Mouse (Mus musculus) midbrain, embryonic 16.5 days (tissue): ENCODE measurements around the gene Cnnm1. TPM values are rescaled to one million over a fixed set of nuclear protein-coding genes. Genes with fewer than 3 reads are reported as not detected.
"Not testable (repeated sequence)": the region's sequence is repeated elsewhere in the genome, so short reads cannot be mapped to it uniquely, and the experiment has no call there.

ENCODE experiments used
- ATAC-seq: fragments of 200-750 bp; cut with Nextera tagmentation; 2 replicates; pipeline ENCODE4 v1.8.0; 2017; ENCODE audit warnings: moderate TSS enrichment
- H3K27ac ChIP-seq: fragments of 300-500 bp; sonication (generic); 2 replicates; pipeline ENCODE4 v1.5.1; 2014; ENCODE audit warnings: mild to moderate bottlenecking, low read length, mixed read lengths
- H3K27me3 ChIP-seq: fragments of 300-500 bp; sonication (generic); 2 replicates; pipeline ENCODE4 v1.6.1; 2014; ENCODE audit warnings: low read depth, low read length, mixed read lengths; ENCODE audit not compliant: control insufficient read depth, insufficient read depth
- H3K36me3 ChIP-seq: fragments of 300-500 bp; sonication (generic); 2 replicates; pipeline ENCODE4 v1.6.1; 2014; ENCODE audit warnings: mild to moderate bottlenecking, low read length, moderate library complexity, mixed read lengths; ENCODE audit not compliant: control insufficient read depth, insufficient read depth
- H3K4me1 ChIP-seq: fragments of 300-500 bp; sonication (generic); 2 replicates; pipeline ENCODE4 v1.6.1; 2014; ENCODE audit warnings: mild to moderate bottlenecking, low read length, mixed read lengths; ENCODE audit not compliant: control insufficient read depth, insufficient read depth
- H3K4me2 ChIP-seq: fragments of 300-500 bp; sonication (generic); 2 replicates; pipeline ENCODE4 v1.6.1; 2014; ENCODE audit warnings: mild to moderate bottlenecking, low read length, mixed read lengths
- H3K4me3 ChIP-seq: fragments of 300-500 bp; sonication (generic); 2 replicates; pipeline ENCODE4 v1.5.1; 2014; ENCODE audit warnings: low read depth, mild to moderate bottlenecking, low read length, moderate library complexity, mixed read lengths
- H3K9ac ChIP-seq: fragments of 300-500 bp; sonication (generic); 2 replicates; pipeline ENCODE4 v1.6.1; 2014; ENCODE audit warnings: low read depth, low read length, mixed read lengths
- H3K9me3 ChIP-seq: fragments of 300-500 bp; sonication (generic); replicated peaks from 2 replicates; pipeline ENCODE4 v1.6.1; 2014; ENCODE audit warnings: mild to moderate bottlenecking, low read length, mixed read lengths; ENCODE audit not compliant: control insufficient read depth, poor library complexity, severe bottlenecking
- WGBS: fragments of 180-500 bp; shearing (Covaris S2); extraction: QIAGEN DNeasy Blood & Tissue Kit; methylation state at CpG from one replicate; pipeline ENCODE4 v1.1.7; 2014; 5-methylcytosine and 5-hydroxymethylcytosine counted together
- polyA plus RNA-seq: library from polyadenylated mRNA; unstranded; fragments of >200 nt; fragmentation: Nextera tagmentation; extraction: Ambion mirVana; gene quantifications from 2 replicates; pipeline ENCODE4 v1.2.1, GENCODE M21; 2015

Cnnm1 gene
- polyA plus RNA-seq, 1 experiment from 2014 or later, result 2.7 TPM

- Histone ChIP-seq H3K9ac (no peak overlapping the region), H3K36me3 (peaks cover 3% of the 10 kb centered on the region; the same call in 1 of the 2 replicates), H3K27me3 (no peaks in the 10 kb centered on the region), H3K4me2 (no peak overlapping the region), H3K4me3 (no peak overlapping the region), H3K9me3 (no peaks in the 10 kb centered on the region), H3K27ac (no peak overlapping the region), H3K4me1 (no peaks in the 10 kb centered on the region)
- ATAC-seq, result no peak
- 87% methylated on average over 7 of the region's 7 CpGs for WGBS
These were observed 32.5 kb downstream of the Cnnm1 start for GRCm38 (mm10) chr19:43472781-43473180.

- H3K36me3 ChIP-seq, result no peaks in the 10 kb centered on the region
- H3K4me3 ChIP-seq, result no peak overlapping the region
- no peak overlapping the region for H3K27ac ChIP-seq
- WGBS, result 53% methylated on average over 2 of the region's 2 CpGs
- H3K9ac ChIP-seq, result no peak overlapping the region
- H3K27me3 ChIP-seq, result no peaks in the 10 kb centered on the region
- no peaks in the 10 kb centered on the region for H3K9me3 ChIP-seq
- no peak for ATAC-seq
- no peak overlapping the region for H3K4me2 ChIP-seq
- no peaks in the 10 kb centered on the region for H3K4me1 ChIP-seq
These were observed 35.4 kb downstream of the Cnnm1 start for GRCm38 (mm10) chr19:43475642-43476041.

- Histone ChIP-seq H3K27ac (no peak overlapping the region), H3K27me3 (no peaks in the 10 kb centered on the region), H3K4me2 (no peak overlapping the region), H3K9me3 (no peaks in the 10 kb centered on the region), H3K4me1 (no peaks in the 10 kb centered on the region), H3K9ac (no peak overlapping the region), H3K4me3 (no peak overlapping the region), H3K36me3 (no peaks in the 10 kb centered on the region)
- no peak for ATAC-seq
- 78% methylated on average over 7 of the region's 7 CpGs for WGBS
These were observed 35.8 kb downstream of the Cnnm1 start for GRCm38 (mm10) chr19:43476063-43476462.

GRCm38 (mm10) chr19:43477436-43477835 is 37.2 kb downstream of the Cnnm1 start:
- H3K4me2 ChIP-seq, result no peak overlapping the region
- H3K9me3 ChIP-seq, result no peaks in the 10 kb centered on the region
- ATAC-seq, result no peak
- no peak overlapping the region for H3K27ac ChIP-seq
- H3K4me1 ChIP-seq, result no peaks in the 10 kb centered on the region
- WGBS, result 93% methylated on average over 5 of the region's 5 CpGs
- no peaks in the 10 kb centered on the region for H3K36me3 ChIP-seq
- no peak overlapping the region for H3K4me3 ChIP-seq
- no peaks in the 10 kb centered on the region for H3K27me3 ChIP-seq
- no peak overlapping the region for H3K9ac ChIP-seq

- no peak overlapping the region for H3K9ac ChIP-seq
- no peaks in the 10 kb centered on the region for H3K36me3 ChIP-seq
- H3K4me2 ChIP-seq, result no peak overlapping the region
- WGBS, result 19% methylated on average over 5 of the region's 5 CpGs
- no peaks in the 10 kb centered on the region for H3K4me1 ChIP-seq
- H3K27ac ChIP-seq, result no peak overlapping the region
- no peaks in the 10 kb centered on the region for H3K27me3 ChIP-seq
- no peak overlapping the region for H3K4me3 ChIP-seq
- H3K9me3 ChIP-seq, result no peaks in the 10 kb centered on the region
- ATAC-seq, result no peak
These were observed 38.7 kb downstream of the Cnnm1 start for GRCm38 (mm10) chr19:43478891-43479290.

GRCm38 (mm10) chr19:43479431-43479830 is 39.2 kb downstream of the Cnnm1 start:
- no peaks in the 10 kb centered on the region for H3K4me1 ChIP-seq
- no peaks in the 10 kb centered on the region for H3K27me3 ChIP-seq
- H3K9ac ChIP-seq, result no peak overlapping the region
- no peak overlapping the region for H3K4me2 ChIP-seq
- no peak overlapping the region for H3K27ac ChIP-seq
- 89% methylated on average over 5 of the region's 5 CpGs for WGBS
- no peaks in the 10 kb centered on the region for H3K9me3 ChIP-seq
- H3K36me3 ChIP-seq, result no peaks in the 10 kb centered on the region
- H3K4me3 ChIP-seq, result no peak overlapping the region
- ATAC-seq, result no peak

- H3K4me2 ChIP-seq, result no peak overlapping the region
- H3K9ac ChIP-seq, result no peak overlapping the region
- H3K27me3 ChIP-seq, result no peaks in the 10 kb centered on the region
- H3K27ac ChIP-seq, result no peak overlapping the region
- no peaks in the 10 kb centered on the region for H3K36me3 ChIP-seq
- 63% methylated on average over 9 of the region's 9 CpGs for WGBS
- H3K4me3 ChIP-seq, result no peak overlapping the region
- no peaks in the 10 kb centered on the region for H3K4me1 ChIP-seq
- no peak for ATAC-seq
- H3K9me3 ChIP-seq, result no peaks in the 10 kb centered on the region
These were observed 40.3 kb downstream of the Cnnm1 start for GRCm38 (mm10) chr19:43480512-43480911.

- no peaks in the 10 kb centered on the region for H3K4me1 ChIP-seq
- 40% methylated on average over 3 of the region's 3 CpGs for WGBS
- no peaks in the 10 kb centered on the region for H3K27me3 ChIP-seq
- H3K4me2 ChIP-seq, result no peak overlapping the region
- H3K9ac ChIP-seq, result no peak overlapping the region
- no peak overlapping the region for H3K4me3 ChIP-seq
- no peak for ATAC-seq
- no peak overlapping the region for H3K27ac ChIP-seq
- no peaks in the 10 kb centered on the region for H3K36me3 ChIP-seq
- no peaks in the 10 kb centered on the region for H3K9me3 ChIP-seq
These were observed 47.2 kb downstream of the Cnnm1 start for GRCm38 (mm10) chr19:43487429-43487828.

- WGBS, result 64% methylated on average over 1 of the region's 1 CpGs
- H3K27ac ChIP-seq, H3K27me3 ChIP-seq, H3K9ac ChIP-seq, H3K36me3 ChIP-seq, H3K9me3 ChIP-seq, H3K4me3 ChIP-seq, ATAC-seq, H3K4me2 ChIP-seq, H3K4me1 ChIP-seq: not testable (repeated sequence)
These were observed 53.1 kb downstream of the Cnnm1 start for GRCm38 (mm10) chr19:43493316-43493715.

- ATAC-seq, result no peak
- no peaks in the 10 kb centered on the region for H3K9me3 ChIP-seq
- no peak overlapping the region for H3K9ac ChIP-seq
- no peak overlapping the region for H3K4me3 ChIP-seq
- H3K4me1 ChIP-seq, result no peaks in the 10 kb centered on the region
- H3K36me3 ChIP-seq, result no peaks in the 10 kb centered on the region
- WGBS, result 82% methylated on average over 6 of the region's 6 CpGs
- peaks cover 4% of the 10 kb centered on the region; the same call in 1 of the 2 replicates for H3K27me3 ChIP-seq
- no peak overlapping the region for H3K4me2 ChIP-seq
- H3K27ac ChIP-seq, result no peak overlapping the region
These were observed 53.6 kb downstream of the Cnnm1 start for GRCm38 (mm10) chr19:43493878-43494277.
